Mouse (Mus musculus) neural tube, embryonic 13.5 days (tissue): ENCODE results near the gene Pak7. TPM values are rescaled to one million over a fixed set of nuclear protein-coding genes. Genes with fewer than 3 reads are reported as not detected.
"Not testable (repeated sequence)": the region's sequence is repeated elsewhere in the genome, so short reads cannot be mapped to it uniquely, and the experiment has no call there.

Experiments used
- ATAC-seq: fragments of 200-750 bp; cut with Nextera tagmentation; 2 replicates; pipeline ENCODE4 v1.8.0; 2017; ENCODE audit warnings: low read depth, mild to moderate bottlenecking, moderate TSS enrichment, moderate library complexity
- H3K27ac ChIP-seq: fragments of 300-500 bp; sonication (generic); replicated peaks from 2 replicates; pipeline ENCODE4 v1.5.1; 2015; ENCODE audit warnings: moderate library complexity, mild to moderate bottlenecking, inconsistent platforms
- H3K27me3 ChIP-seq: fragments of 300-500 bp; sonication (generic); 2 replicates; pipeline ENCODE4 v1.6.1; 2015; ENCODE audit warnings: mild to moderate bottlenecking, inconsistent platforms
- H3K36me3 ChIP-seq: fragments of 300-500 bp; sonication (generic); 2 replicates; pipeline ENCODE4 v1.6.1; 2015; ENCODE audit warnings: mild to moderate bottlenecking, inconsistent platforms
- H3K4me1 ChIP-seq: fragments of 300-500 bp; sonication (generic); replicated peaks from 2 replicates; pipeline ENCODE4 v1.6.1; 2015; ENCODE audit warnings: inconsistent platforms
- H3K4me2 ChIP-seq: fragments of 300-500 bp; sonication (generic); 2 replicates; pipeline ENCODE4 v1.6.1; 2015; ENCODE audit warnings: inconsistent platforms, mild to moderate bottlenecking, moderate library complexity
- H3K4me3 ChIP-seq: fragments of 300-500 bp; sonication (generic); 2 replicates; pipeline ENCODE4 v1.5.1; 2015; ENCODE audit warnings: mild to moderate bottlenecking, inconsistent platforms
- H3K9ac ChIP-seq: fragments of 300-500 bp; sonication (generic); 2 replicates; pipeline ENCODE4 v1.6.1; 2015; ENCODE audit warnings: moderate library complexity, mild to moderate bottlenecking, inconsistent platforms
- H3K9me3 ChIP-seq: fragments of 300-500 bp; sonication (generic); 2 replicates; pipeline ENCODE4 v1.6.1; 2016; ENCODE audit warnings: inconsistent platforms
- WGBS: fragments of 180-500 bp; shearing (Covaris S2); methylation state at CpG from one replicate; pipeline ENCODE4 v1.1.7; 2015; 5-methylcytosine and 5-hydroxymethylcytosine counted together
- polyA plus RNA-seq: library from polyadenylated mRNA; unstranded; fragments of >200 nt; fragmentation: Nextera tagmentation; extraction: Ambion mirVana; gene quantifications from 2 replicates; pipeline ENCODE4 v1.2.1, GENCODE M21; 2015

Gene Pak7
- polyA plus RNA-seq, 1 experiment from 2014 or later: 30.9 TPM

GRCm38 (mm10) chr2:136325646-136326045 is 62.1 kb downstream of the Pak7 start:
- no peaks in the 10 kb centered on the region for H3K27me3 ChIP-seq
- ATAC-seq: no peak
- H3K36me3 ChIP-seq: no peaks in the 10 kb centered on the region
- no peak overlapping the region for H3K9ac ChIP-seq
- WGBS: 72% methylated on average over 4 of the region's 4 CpGs
- H3K4me2 ChIP-seq: no peak overlapping the region
- H3K27ac ChIP-seq: no peak overlapping the region
- H3K4me1 ChIP-seq: no peaks in the 10 kb centered on the region
- H3K4me3 ChIP-seq: no peak overlapping the region
- no peaks in the 10 kb centered on the region for H3K9me3 ChIP-seq

GRCm38 (mm10) chr2:136309313-136309712 is 78.5 kb downstream of the Pak7 start:
- H3K36me3 ChIP-seq: no peaks in the 10 kb centered on the region
- H3K9ac ChIP-seq: no peak overlapping the region
- WGBS: 43% methylated on average over 3 of the region's 3 CpGs
- no peaks in the 10 kb centered on the region for H3K27me3 ChIP-seq
- peaks cover 9% of the 10 kb centered on the region for H3K4me1 ChIP-seq
- H3K4me2 ChIP-seq: no peak overlapping the region
- peak; percentile 74 for ATAC-seq
- no peak overlapping the region for H3K4me3 ChIP-seq
- H3K27ac ChIP-seq: peak overlapping the region; percentile 42
- H3K9me3 ChIP-seq: no peaks in the 10 kb centered on the region

- no peak overlapping the region for H3K4me2 ChIP-seq
- 0 out of 2 replicates have a peak, but pooled peaks have one; percentile 47 for ATAC-seq
- no peaks in the 10 kb centered on the region for H3K27me3 ChIP-seq
- peak overlapping the region; percentile 42; the same call in 1 of the 2 replicates for H3K27ac ChIP-seq
- no peaks in the 10 kb centered on the region for H3K9me3 ChIP-seq
- no peak overlapping the region for H3K4me3 ChIP-seq
- H3K4me1 ChIP-seq: peaks cover 9% of the 10 kb centered on the region
- WGBS: 66% methylated on average over 4 of the region's 4 CpGs
- H3K9ac ChIP-seq: no peak overlapping the region
- H3K36me3 ChIP-seq: no peaks in the 10 kb centered on the region
Measured at GRCm38 (mm10) chr2:136308743-136309142, 79.0 kb downstream of the Pak7 start.

GRCm38 (mm10) chr2:136302201-136302600 is 85.6 kb downstream of the Pak7 start:
- Histone ChIP-seq H3K4me1 (no peaks in the 10 kb centered on the region), H3K9me3 (no peaks in the 10 kb centered on the region), H3K4me3 (no peak overlapping the region), H3K36me3 (no peaks in the 10 kb centered on the region), H3K27ac (no peak overlapping the region), H3K4me2 (no peak overlapping the region), H3K27me3 (no peaks in the 10 kb centered on the region), H3K9ac (no peak overlapping the region)
- WGBS: 79% methylated on average over 2 of the region's 2 CpGs
- no peak for ATAC-seq

GRCm38 (mm10) chr2:136301406-136301805 is 86.4 kb downstream of the Pak7 start:
- Histone ChIP-seq H3K9ac (no peak overlapping the region), H3K4me3 (no peak overlapping the region), H3K4me1 (no peaks in the 10 kb centered on the region), H3K4me2 (no peak overlapping the region), H3K27ac (no peak overlapping the region), H3K27me3 (no peaks in the 10 kb centered on the region), H3K9me3 (no peaks in the 10 kb centered on the region), H3K36me3 (no peaks in the 10 kb centered on the region)
- no peak for ATAC-seq

GRCm38 (mm10) chr2:136297371-136297770 is 90.4 kb downstream of the Pak7 start:
- H3K9me3 ChIP-seq: no peaks in the 10 kb centered on the region
- no peaks in the 10 kb centered on the region for H3K27me3 ChIP-seq
- no peak for ATAC-seq
- no peak overlapping the region for H3K4me2 ChIP-seq
- H3K4me1 ChIP-seq: no peaks in the 10 kb centered on the region
- no peak overlapping the region for H3K27ac ChIP-seq
- H3K36me3 ChIP-seq: no peaks in the 10 kb centered on the region
- no peak overlapping the region for H3K4me3 ChIP-seq
- WGBS: 76% methylated on average over 1 of the region's 1 CpGs
- H3K9ac ChIP-seq: no peak overlapping the region

- no peaks in the 10 kb centered on the region for H3K36me3 ChIP-seq
- no peak overlapping the region for H3K27ac ChIP-seq
- no peak for ATAC-seq
- no peak overlapping the region for H3K9ac ChIP-seq
- no peaks in the 10 kb centered on the region for H3K9me3 ChIP-seq
- WGBS: 79% methylated on average over 1 of the region's 1 CpGs
- no peaks in the 10 kb centered on the region for H3K4me1 ChIP-seq
- H3K27me3 ChIP-seq: no peaks in the 10 kb centered on the region
- H3K4me3 ChIP-seq: no peak overlapping the region
- H3K4me2 ChIP-seq: no peak overlapping the region
Measured at GRCm38 (mm10) chr2:136282043-136282442, 105.7 kb downstream of the Pak7 start.

- 86% methylated on average over 4 of the region's 4 CpGs for WGBS
- not testable (repeated sequence) for H3K36me3 ChIP-seq, H3K4me3 ChIP-seq, H3K27me3 ChIP-seq, H3K9ac ChIP-seq, H3K27ac ChIP-seq, H3K9me3 ChIP-seq, H3K4me2 ChIP-seq, H3K4me1 ChIP-seq, ATAC-seq
Measured at GRCm38 (mm10) chr2:136241960-136242359, 145.8 kb downstream of the Pak7 start.

GRCm38 (mm10) chr2:136231228-136231627 is 156.5 kb downstream of the Pak7 start:
- WGBS: 95% methylated on average over 8 of the region's 8 CpGs
- H3K4me3 ChIP-seq: no peak overlapping the region
- no peak for ATAC-seq

GRCm38 (mm10) chr2:136204034-136204433 is 183.7 kb downstream of the Pak7 start:
- H3K4me1 ChIP-seq: no peaks in the 10 kb centered on the region
- H3K4me3 ChIP-seq: no peak overlapping the region
- H3K9me3 ChIP-seq: no peaks in the 10 kb centered on the region
- H3K9ac ChIP-seq: no peak overlapping the region
- 84% methylated on average over 4 of the region's 4 CpGs for WGBS
- no peak overlapping the region for H3K27ac ChIP-seq
- no peaks in the 10 kb centered on the region for H3K36me3 ChIP-seq
- H3K4me2 ChIP-seq: no peak overlapping the region
- ATAC-seq: no peak
- H3K27me3 ChIP-seq: no peaks in the 10 kb centered on the region

More at GRCm38 (mm10) chr2:136231228-136231627, 156.5 kb downstream of the Pak7 start:
- H3K4me1 ChIP-seq: no peaks in the 10 kb centered on the region
- H3K27ac ChIP-seq: no peak overlapping the region
- H3K4me2 ChIP-seq: no peak overlapping the region
- peaks cover 4% of the 10 kb centered on the region; the same call in 1 of the 2 replicates for H3K9me3 ChIP-seq
- H3K9ac ChIP-seq: no peak overlapping the region
- no peaks in the 10 kb centered on the region for H3K36me3 ChIP-seq
- H3K27me3 ChIP-seq: no peaks in the 10 kb centered on the region

- no peak overlapping the region for H3K9ac ChIP-seq
- H3K27ac ChIP-seq: no peak overlapping the region
- WGBS: 86% methylated on average over 3 of the region's 3 CpGs
- H3K4me1 ChIP-seq: no peaks in the 10 kb centered on the region
- H3K4me2 ChIP-seq: no peak overlapping the region
- H3K36me3 ChIP-seq: no peaks in the 10 kb centered on the region
- H3K4me3 ChIP-seq: no peak overlapping the region
- no peak for ATAC-seq
- H3K9me3 ChIP-seq: no peaks in the 10 kb centered on the region
- H3K27me3 ChIP-seq: no peaks in the 10 kb centered on the region
Measured at GRCm38 (mm10) chr2:136175030-136175429, 212.7 kb downstream of the Pak7 start.

- Histone ChIP-seq H3K27ac (no peak overlapping the region), H3K9ac (no peak overlapping the region), H3K4me1 (peaks cover 5% of the 10 kb centered on the region), H3K27me3 (0 out of 2 replicates have a peak, but pooled peaks cover 3% of the 10 kb centered on the region), H3K36me3 (no peaks in the 10 kb centered on the region), H3K9me3 (no peaks in the 10 kb centered on the region), H3K4me2 (no peak overlapping the region), H3K4me3 (no peak overlapping the region)
- ATAC-seq: no peak
- WGBS: 82% methylated on average over 7 of the region's 7 CpGs
Measured at GRCm38 (mm10) chr2:136150752-136151151, 237.0 kb downstream of the Pak7 start.

- H3K4me2 ChIP-seq: no peak overlapping the region
- H3K27ac ChIP-seq: no peak overlapping the region
- ATAC-seq: peak; percentile 64
- peaks cover 5% of the 10 kb centered on the region for H3K4me1 ChIP-seq
- no peak overlapping the region for H3K9ac ChIP-seq
- H3K4me3 ChIP-seq: no peak overlapping the region
- H3K9me3 ChIP-seq: no peaks in the 10 kb centered on the region
- WGBS: 34% methylated on average over 4 of the region's 4 CpGs
- 0 out of 2 replicates have a peak, but pooled peaks cover 3% of the 10 kb centered on the region for H3K27me3 ChIP-seq
- H3K36me3 ChIP-seq: no peaks in the 10 kb centered on the region
Measured at GRCm38 (mm10) chr2:136149530-136149929, 238.2 kb downstream of the Pak7 start.
